Mouse (Mus musculus): ENCODE measurements around the gene Gimap7. TPM values are rescaled to one million over a fixed set of nuclear protein-coding genes. Genes with fewer than 3 reads are reported as not detected.

The Gimap7 gene
- polyA plus RNA-seq, 1 experiment from 2014 or later, result 0.43 TPM

DNA sequence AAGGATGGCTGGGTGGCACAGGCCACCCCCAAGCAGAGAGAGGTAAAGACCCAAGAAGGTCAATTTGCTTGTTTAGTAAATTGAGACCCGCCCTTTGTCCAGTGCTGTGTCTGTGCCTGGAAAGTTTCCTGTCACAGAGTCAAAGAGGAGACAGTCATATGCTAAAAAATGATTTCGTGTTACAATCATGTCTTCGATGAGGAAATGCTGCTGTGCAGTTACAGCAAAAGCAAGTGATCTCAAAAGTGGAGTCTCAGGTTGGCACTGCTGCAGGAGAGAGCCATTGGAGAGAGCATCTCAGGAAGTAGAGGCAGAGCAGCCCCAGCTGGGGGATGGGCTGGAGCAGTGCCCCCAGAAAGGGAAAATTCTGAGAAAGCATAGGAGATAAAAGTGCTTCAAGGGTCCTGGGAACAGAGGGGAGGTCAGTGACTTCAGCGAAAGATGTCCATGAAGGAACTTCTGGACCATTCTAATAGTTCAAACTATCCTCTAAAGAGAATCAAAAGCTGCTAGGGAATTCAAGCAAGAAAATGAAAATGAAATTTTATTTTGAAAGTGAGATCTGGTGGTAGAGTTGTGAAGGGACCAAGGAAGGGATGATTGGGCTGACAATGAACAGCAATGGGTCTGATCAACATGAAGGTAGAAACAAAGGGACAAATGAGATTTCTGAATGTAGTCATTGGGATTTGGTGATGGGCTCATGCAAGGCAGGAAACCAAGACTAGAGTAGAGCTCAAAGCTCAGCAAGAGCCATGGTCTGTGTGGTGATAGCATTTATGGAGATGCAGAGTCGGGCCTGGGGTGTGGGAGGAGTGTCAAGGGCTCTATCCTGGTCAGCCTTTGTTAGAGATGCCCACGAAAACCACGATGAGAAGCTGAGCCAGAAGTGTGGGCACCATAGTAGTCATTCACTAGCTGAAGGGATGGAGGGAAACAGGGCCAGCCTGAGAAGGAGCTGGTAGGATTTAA lies 32.4 kb upstream of the Gimap7 start:
- H3K27ac ChIP-seq (ENCODE audit: low read length), result peak overlapping the region; percentile 82

GRCm38 (mm10) chr6:48687077-48687476 lies 31.3 kb upstream of the Gimap7 start:
- no peak for ATAC-seq (replicated peaks; ENCODE audit: extremely low read depth, insufficient read depth, low FRiP score)

More for the DNA sequence above, 32.4 kb upstream of the Gimap7 start:
- 74% methylated on average over 7 of the region's 7 CpGs for WGBS
- Histone ChIP-seq H3K36me3 (ENCODE audit: control insufficient read depth, insufficient read depth) (no peaks in the 10 kb centered on the region), H3K4me3 (ENCODE audit: low read length) (peak overlapping the region; percentile 39), H3K9me3 (replicated peaks; ENCODE audit: control insufficient read depth, low read length) (no peaks in the 10 kb centered on the region), H3K4me2 (ENCODE audit: low read depth, low read length) (peak overlapping the region; percentile 34), H3K4me1 (ENCODE audit: control insufficient read depth, insufficient read depth, low read length) (no peaks in the 10 kb centered on the region), H3K9ac (ENCODE audit: low read length) (peak overlapping the region; percentile 45; the same call in 1 of the 2 replicates), H3K27me3 (ENCODE audit: control insufficient read depth, insufficient read depth, low read length) (no peaks in the 10 kb centered on the region)
- no peak for ATAC-seq (replicated peaks; ENCODE audit: extremely low read depth, insufficient read depth, low FRiP score)

DNA sequence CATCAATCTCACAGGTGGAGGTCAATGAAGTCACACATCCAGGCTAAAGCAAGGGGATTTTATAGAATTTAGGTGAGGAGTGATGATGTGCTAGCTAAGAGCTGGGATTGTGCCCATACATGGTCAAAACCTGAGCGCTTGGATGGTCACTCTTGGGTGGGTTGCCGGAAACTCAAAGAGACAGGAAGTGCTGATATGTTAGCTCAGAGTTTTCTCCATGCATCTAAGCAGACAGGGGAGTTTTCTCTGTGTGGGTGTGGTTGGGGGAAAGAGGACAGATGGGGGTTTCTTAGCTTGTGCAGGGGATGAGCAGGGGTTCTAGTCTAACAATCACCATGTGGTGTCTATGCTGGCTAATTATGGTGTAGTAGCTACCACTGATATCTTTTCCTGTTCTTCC lies 29.1 kb upstream of the Gimap7 start:
- no peak overlapping the region for H3K4me2 ChIP-seq (ENCODE audit: low read depth, low read length)
- H3K9me3 ChIP-seq (replicated peaks; ENCODE audit: control insufficient read depth, low read length), result no peaks in the 10 kb centered on the region
- no peaks in the 10 kb centered on the region for H3K4me1 ChIP-seq (ENCODE audit: control insufficient read depth, insufficient read depth, low read length)
- no peak overlapping the region for H3K9ac ChIP-seq (ENCODE audit: low read length)
- no peak overlapping the region for H3K4me3 ChIP-seq (ENCODE audit: low read length)
- H3K27me3 ChIP-seq (ENCODE audit: control insufficient read depth, insufficient read depth, low read length), result no peaks in the 10 kb centered on the region
- WGBS, result 67% methylated on average over 2 of the region's 2 CpGs
- ATAC-seq (replicated peaks; ENCODE audit: extremely low read depth, insufficient read depth, low FRiP score), result no peak
- no peak overlapping the region for H3K27ac ChIP-seq (ENCODE audit: low read length)
- no peaks in the 10 kb centered on the region for H3K36me3 ChIP-seq (ENCODE audit: control insufficient read depth, insufficient read depth)

More at GRCm38 (mm10) chr6:48687077-48687476, 31.3 kb upstream of the Gimap7 start:
- Histone ChIP-seq H3K4me3 (ENCODE audit: low read length) (no peak overlapping the region), H3K4me1 (ENCODE audit: control insufficient read depth, insufficient read depth, low read length) (no peaks in the 10 kb centered on the region), H3K9ac (ENCODE audit: low read length) (no peak overlapping the region), H3K4me2 (ENCODE audit: low read depth, low read length) (peak overlapping the region; percentile 7; the same call in 1 of the 2 replicates), H3K27me3 (ENCODE audit: control insufficient read depth, insufficient read depth, low read length) (no peaks in the 10 kb centered on the region), H3K27ac (ENCODE audit: low read length) (no peak overlapping the region), H3K9me3 (replicated peaks; ENCODE audit: control insufficient read depth, low read length) (no peaks in the 10 kb centered on the region), H3K36me3 (ENCODE audit: control insufficient read depth, insufficient read depth) (no peaks in the 10 kb centered on the region)
- 50% methylated on average over 2 of the region's 2 CpGs for WGBS

DNA sequence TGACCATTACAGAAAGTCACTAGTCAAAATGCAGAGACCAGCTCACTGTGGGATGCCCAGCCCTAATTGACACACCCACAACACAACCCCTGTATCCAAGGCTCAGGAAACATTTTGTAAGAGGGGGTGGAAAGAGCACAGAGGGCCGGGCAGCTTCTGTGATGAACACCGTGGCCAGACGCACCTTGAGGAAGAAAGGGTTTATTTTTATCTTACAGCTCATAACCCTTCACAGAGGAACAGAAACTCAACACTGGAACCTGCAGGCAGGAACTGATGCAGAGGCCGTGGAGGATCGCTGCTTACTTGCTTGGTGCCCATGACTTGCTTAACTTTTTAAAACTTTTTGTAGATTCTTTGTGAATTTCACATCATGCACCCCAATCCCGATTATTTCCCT lies 25.5 kb upstream of the Gimap7 start:
- Histone ChIP-seq H3K4me1 (ENCODE audit: control insufficient read depth, insufficient read depth, low read length) (no peaks in the 10 kb centered on the region), H3K27me3 (ENCODE audit: control insufficient read depth, insufficient read depth, low read length) (no peaks in the 10 kb centered on the region), H3K36me3 (ENCODE audit: control insufficient read depth, insufficient read depth) (no peaks in the 10 kb centered on the region), H3K9ac (ENCODE audit: low read length) (no peak overlapping the region), H3K4me2 (ENCODE audit: low read depth, low read length) (no peak overlapping the region), H3K4me3 (ENCODE audit: low read length) (no peak overlapping the region), H3K9me3 (replicated peaks; ENCODE audit: control insufficient read depth, low read length) (no peaks in the 10 kb centered on the region), H3K27ac (ENCODE audit: low read length) (no peak overlapping the region)
- 73% methylated on average over 6 of the region's 6 CpGs for WGBS
- no peak for ATAC-seq (replicated peaks; ENCODE audit: extremely low read depth, insufficient read depth, low FRiP score)

GRCm38 (mm10) chr6:48696830-48697554 lies 21.4 kb upstream of the Gimap7 start:
- peaks cover under 1% of the 10 kb centered on the region; the same call in 1 of the 2 replicates for H3K36me3 ChIP-seq (ENCODE audit: control insufficient read depth, insufficient read depth)
- no peak overlapping the region for H3K4me2 ChIP-seq (ENCODE audit: low read depth, low read length)
- H3K9me3 ChIP-seq (replicated peaks; ENCODE audit: control insufficient read depth, low read length), result no peaks in the 10 kb centered on the region
- no peak overlapping the region for H3K4me3 ChIP-seq (ENCODE audit: low read length)
- WGBS, result 72% methylated on average over 4 of the region's 4 CpGs
- H3K4me1 ChIP-seq (ENCODE audit: control insufficient read depth, insufficient read depth, low read length), result no peaks in the 10 kb centered on the region
- H3K27ac ChIP-seq (ENCODE audit: low read length), result peak overlapping the region; percentile 49
- no peaks in the 10 kb centered on the region for H3K27me3 ChIP-seq (ENCODE audit: control insufficient read depth, insufficient read depth, low read length)
- ATAC-seq (replicated peaks; ENCODE audit: extremely low read depth, insufficient read depth, low FRiP score), result no peak
- no peak overlapping the region for H3K9ac ChIP-seq (ENCODE audit: low read length)

DNA sequence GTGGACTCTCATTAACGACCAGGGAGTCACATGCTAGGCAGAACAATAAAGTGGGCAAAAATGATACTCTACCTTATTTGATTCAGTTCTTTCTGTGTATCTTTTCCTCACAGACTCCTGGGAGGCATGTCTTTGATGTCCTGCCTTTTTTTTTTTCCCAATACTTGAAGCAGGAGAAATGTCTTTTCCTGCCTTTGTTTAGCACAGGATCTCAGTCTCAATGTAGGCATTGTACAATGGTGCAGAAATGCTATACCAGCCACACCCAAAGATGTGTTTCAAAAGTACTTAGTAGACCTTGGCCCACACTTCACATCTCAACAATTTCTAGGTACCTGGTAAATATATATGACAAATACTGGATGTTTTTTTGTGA lies 20.9 kb upstream of the Gimap7 start:
- Histone ChIP-seq H3K9ac (ENCODE audit: low read length) (no peak overlapping the region), H3K4me2 (ENCODE audit: low read depth, low read length) (no peak overlapping the region), H3K27me3 (ENCODE audit: control insufficient read depth, insufficient read depth, low read length) (no peaks in the 10 kb centered on the region), H3K4me1 (ENCODE audit: control insufficient read depth, insufficient read depth, low read length) (no peaks in the 10 kb centered on the region), H3K27ac (ENCODE audit: low read length) (peak overlapping the region; percentile 49), H3K9me3 (replicated peaks; ENCODE audit: control insufficient read depth, low read length) (no peaks in the 10 kb centered on the region), H3K4me3 (ENCODE audit: low read length) (no peak overlapping the region), H3K36me3 (ENCODE audit: control insufficient read depth, insufficient read depth) (peaks cover 4% of the 10 kb centered on the region; the same call in 1 of the 2 replicates)
- WGBS, result 45% methylated on average over 1 of the region's 1 CpGs
- no peak for ATAC-seq (replicated peaks; ENCODE audit: extremely low read depth, insufficient read depth, low FRiP score)

GRCm38 (mm10) chr6:48698066-48698856 lies 20.2 kb upstream of the Gimap7 start:
- Histone ChIP-seq H3K4me1 (ENCODE audit: control insufficient read depth, insufficient read depth, low read length) (no peaks in the 10 kb centered on the region), H3K27ac (ENCODE audit: low read length) (peak overlapping the region; percentile 61), H3K4me2 (ENCODE audit: low read depth, low read length) (no peak overlapping the region), H3K4me3 (ENCODE audit: low read length) (no peak overlapping the region), H3K9me3 (replicated peaks; ENCODE audit: control insufficient read depth, low read length) (no peaks in the 10 kb centered on the region), H3K9ac (ENCODE audit: low read length) (no peak overlapping the region), H3K36me3 (ENCODE audit: control insufficient read depth, insufficient read depth) (peaks cover 4% of the 10 kb centered on the region; the same call in 1 of the 2 replicates), H3K27me3 (ENCODE audit: control insufficient read depth, insufficient read depth, low read length) (no peaks in the 10 kb centered on the region)
- 79% methylated on average over 7 of the region's 7 CpGs for WGBS
- no peak for ATAC-seq (replicated peaks; ENCODE audit: extremely low read depth, insufficient read depth, low FRiP score)

- Histone ChIP-seq H3K27ac (ENCODE audit: low read length) (peak overlapping the region; percentile 61), H3K4me3 (ENCODE audit: low read length) (no peak overlapping the region), H3K4me2 (ENCODE audit: low read depth, low read length) (no peak overlapping the region), H3K27me3 (ENCODE audit: control insufficient read depth, insufficient read depth, low read length) (no peaks in the 10 kb centered on the region), H3K4me1 (ENCODE audit: control insufficient read depth, insufficient read depth, low read length) (no peaks in the 10 kb centered on the region), H3K9ac (ENCODE audit: low read length) (no peak overlapping the region), H3K9me3 (replicated peaks; ENCODE audit: control insufficient read depth, low read length) (no peaks in the 10 kb centered on the region), H3K36me3 (ENCODE audit: control insufficient read depth, insufficient read depth) (peaks cover 4% of the 10 kb centered on the region; the same call in 1 of the 2 replicates)
- 58% methylated on average over 3 of the region's 3 CpGs for WGBS
- no peak for ATAC-seq (replicated peaks; ENCODE audit: extremely low read depth, insufficient read depth, low FRiP score)
Observed at GRCm38 (mm10) chr6:48698888-48699287, 19.5 kb upstream of the Gimap7 start.
